Mouse (Mus musculus) cerebellum, postnatal 14 days (tissue): ENCODE data around the gene Extl1.
A peak's percentile ranks its signal among the peaks of the same experiment; 100 is the strongest.
"Not testable (repeated sequence)": the region's sequence is repeated elsewhere in the genome, so short reads cannot be mapped to it uniquely, and the experiment has no call there.

Source experiments
- DNase-seq, 2 experiments: peaks; one replicate each; pipeline ENCODE4 v3.0.0; 2021; ENCODE audit warnings: mixed read lengths in 2 of 2

Gene Extl1

DNA sequence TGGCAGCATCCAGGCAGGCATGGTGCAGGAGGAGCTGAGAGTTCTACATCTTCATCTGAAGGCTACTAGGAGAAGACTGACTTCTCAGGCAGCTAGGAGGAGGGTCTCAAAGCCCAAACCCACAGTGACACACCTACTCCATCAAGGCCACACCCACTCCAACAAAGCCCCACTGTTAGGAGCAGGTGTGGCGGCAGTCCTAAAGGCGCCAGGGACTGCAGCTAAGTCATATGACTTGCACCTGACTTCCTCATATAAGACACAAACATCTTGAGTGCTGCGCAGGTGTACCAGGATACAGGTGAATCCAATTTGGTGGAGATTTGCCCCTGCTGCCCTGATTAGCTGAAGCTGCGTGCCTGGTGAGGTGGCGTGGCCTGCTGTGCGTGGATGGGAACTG lies at the start of gene Extl1:
Gene Extl1, minus strand, starts transcription at position 101 of the 400 bp plus-strand sequence.
- DNase-seq: not testable (repeated sequence)

DNA sequence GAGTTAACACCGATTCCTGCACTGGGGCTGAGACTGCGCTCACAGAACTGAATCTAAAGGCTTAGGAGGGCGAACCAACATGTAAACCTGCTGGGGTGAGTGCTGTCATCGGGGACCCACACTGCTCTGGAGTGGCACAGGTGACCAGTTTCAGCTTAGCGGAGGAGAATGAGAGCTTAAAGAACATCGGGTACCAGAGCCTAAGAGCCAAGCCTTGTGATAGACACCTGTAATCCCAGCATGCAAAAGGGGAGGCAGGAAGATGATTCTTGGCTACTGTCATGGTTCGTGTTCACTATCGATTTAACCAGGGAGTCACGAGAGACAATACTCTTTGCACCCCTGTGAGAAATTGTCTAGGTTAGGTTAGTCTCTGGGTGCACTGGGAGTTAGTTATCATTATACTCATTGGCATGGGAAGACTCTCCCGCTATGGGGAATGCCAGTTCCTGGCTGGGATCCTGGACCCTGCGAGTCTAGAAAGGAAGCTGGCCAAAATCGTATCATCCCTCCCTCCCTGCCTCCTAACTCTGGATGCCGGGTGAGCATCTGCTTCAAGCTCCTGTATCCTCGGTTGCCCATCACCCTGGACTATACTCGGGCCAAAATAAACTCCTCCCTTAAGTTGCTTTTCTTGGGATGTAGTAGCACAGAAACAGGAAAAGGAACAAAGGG lies 49.2 kb upstream of the Extl1 start:
- DNase-seq: peak; percentile 82 to 84

- DNase-seq: peak; percentile 87 to 88
Observed at GRCm38 (mm10) chr4:134430381-134431004, 46.8 kb upstream of the Extl1 start.

GRCm38 (mm10) chr4:134425088-134425487 lies 41.4 kb upstream of the Extl1 start:
- DNase-seq: no peak

- DNase-seq: no peak
Observed at GRCm38 (mm10) chr4:134423949-134424348, 40.3 kb upstream of the Extl1 start.

- no peak for DNase-seq
Observed at GRCm38 (mm10) chr4:134421971-134422370, 38.3 kb upstream of the Extl1 start.

DNA sequence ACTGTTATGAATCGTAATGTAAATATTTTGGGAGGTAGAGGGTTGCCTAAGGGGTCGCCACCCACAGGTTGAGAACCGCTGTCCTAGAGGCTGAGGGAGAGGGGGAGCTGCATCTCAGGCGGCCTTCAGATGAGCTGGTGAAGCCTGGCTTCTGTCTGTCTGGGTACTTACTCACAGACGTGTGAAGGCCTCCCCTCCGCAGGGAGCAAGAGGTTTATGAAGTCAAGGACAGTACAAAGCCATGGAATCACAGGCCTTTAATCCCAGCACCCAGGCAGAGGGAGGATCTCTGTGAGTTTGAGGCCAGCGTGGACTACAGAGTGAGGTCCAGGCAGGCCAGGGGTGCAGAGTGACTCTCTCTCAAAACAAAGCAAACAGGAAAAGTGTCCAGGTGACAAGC lies 33.5 kb upstream of the Extl1 start:
- no peak for DNase-seq

DNA sequence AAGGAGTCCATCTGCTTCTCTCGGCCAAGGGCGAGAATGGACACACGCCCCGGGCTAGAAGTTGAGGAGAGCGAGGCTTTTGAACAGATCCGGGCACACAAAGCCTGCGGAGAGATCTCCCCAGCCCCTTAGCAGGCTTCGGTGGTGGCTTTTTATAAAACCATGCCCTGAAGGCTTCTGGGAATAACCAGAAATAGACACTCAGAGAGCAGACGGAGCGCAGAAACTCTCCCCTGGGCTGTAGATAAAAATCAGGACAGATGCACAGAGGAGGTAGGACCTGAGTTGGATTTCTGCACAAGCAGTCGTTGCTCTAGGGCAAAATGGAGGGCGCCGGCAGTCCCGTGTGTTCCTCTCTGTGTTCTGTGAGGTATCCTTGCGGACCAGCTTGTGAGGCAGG lies 33.0 kb upstream of the Extl1 start:
- DNase-seq: no peak

DNA sequence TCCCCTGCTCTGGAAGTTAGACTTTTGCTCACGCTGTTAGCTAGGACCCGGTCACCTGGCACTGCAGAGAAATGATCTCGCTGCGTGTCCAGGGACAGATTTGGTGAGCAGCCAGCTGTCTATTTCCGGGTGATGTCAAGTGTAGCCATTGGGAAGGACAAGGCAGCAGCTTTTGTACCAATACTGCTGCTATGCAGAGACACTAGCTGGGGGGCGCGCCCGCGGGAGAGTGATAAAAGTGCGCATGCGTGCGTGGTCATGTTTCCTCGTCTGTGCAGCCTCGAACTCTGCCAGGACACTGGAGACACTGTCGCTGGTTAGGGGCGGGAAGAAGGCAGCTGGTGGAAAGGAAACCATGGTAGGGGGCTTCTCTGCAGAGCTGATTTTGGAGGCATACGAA lies 32.5 kb upstream of the Extl1 start:
- DNase-seq: peak; percentile 46 to 61

DNA sequence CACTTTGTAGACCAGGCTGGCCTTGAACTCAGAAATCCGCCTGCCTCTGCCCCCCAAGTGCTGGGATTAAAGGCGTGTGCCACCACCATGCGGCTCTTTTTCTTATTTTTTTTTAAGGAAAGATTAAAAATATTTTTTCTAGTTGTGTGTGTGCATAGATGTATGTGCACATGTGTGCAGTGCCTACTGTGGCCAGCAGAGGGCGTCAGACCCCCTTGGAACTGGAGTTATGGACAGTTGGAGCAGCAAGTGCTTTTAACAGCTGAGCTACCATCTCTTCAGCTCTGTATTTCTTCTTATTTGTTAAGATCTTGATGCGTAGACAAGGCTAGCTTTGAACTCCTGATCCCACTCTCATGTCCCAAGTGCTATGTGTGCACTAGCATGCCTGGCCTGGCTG lies 25.6 kb upstream of the Extl1 start:
- peak; percentile 36 to 78 for DNase-seq

DNA sequence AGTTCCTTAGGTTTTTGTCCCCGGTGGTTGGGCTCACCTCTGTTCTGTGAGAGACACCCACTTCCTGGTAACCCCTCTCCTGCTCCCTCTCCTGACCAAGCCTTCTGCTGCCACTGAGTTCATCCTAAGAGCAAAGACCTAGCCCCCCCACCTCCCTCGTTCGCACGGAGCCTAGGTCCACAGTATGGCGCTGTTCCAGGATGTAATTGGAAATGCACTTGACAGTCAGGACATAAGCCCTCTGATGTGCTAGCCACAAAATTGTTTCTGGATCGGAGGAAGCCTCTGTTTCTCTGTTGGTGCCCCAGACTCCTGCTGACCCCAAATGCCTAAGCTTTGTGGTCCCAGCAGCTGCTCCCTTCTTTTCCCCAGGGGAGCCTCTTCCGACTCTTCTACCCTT lies 20.1 kb upstream of the Extl1 start:
- peak in 1 of 2 experiments; percentile 31 for DNase-seq

DNA sequence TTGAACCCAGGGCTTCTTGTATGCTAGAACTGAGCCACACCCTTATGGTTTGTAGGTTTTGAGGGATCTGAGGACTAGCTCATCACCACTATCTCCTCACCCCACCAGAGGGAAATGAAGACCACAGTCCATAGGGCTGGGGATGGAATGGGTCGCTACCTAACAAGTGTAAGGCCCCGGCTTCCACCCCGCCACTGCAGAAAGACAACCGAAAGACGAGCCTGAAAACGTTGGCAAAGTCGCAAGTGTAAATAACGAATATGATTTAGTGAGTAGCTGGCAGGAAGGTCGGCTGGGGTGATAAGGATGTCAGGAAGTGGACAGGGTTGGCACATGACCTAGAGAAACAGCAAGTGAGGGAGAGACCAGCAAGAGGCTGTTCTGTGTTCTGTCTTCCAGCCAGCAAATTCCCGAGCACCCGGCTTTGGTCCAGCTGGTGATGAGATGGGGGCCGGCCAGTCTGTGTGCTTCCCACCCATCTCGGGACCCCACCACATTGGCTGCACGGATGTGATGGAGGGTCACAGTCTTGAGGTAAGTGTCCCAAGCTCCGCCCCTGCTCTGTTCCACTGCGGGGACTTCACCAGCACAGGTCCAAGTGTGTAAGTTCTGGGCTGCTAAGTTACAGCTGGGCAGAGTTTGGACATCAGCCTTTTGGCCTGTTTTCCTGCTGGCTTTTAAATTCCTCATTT lies 19.1 kb upstream of the Extl1 start:
- peak; percentile 60 to 69 for DNase-seq

- no peak for DNase-seq
Observed at GRCm38 (mm10) chr4:134401856-134402570, 18.4 kb upstream of the Extl1 start.

DNA sequence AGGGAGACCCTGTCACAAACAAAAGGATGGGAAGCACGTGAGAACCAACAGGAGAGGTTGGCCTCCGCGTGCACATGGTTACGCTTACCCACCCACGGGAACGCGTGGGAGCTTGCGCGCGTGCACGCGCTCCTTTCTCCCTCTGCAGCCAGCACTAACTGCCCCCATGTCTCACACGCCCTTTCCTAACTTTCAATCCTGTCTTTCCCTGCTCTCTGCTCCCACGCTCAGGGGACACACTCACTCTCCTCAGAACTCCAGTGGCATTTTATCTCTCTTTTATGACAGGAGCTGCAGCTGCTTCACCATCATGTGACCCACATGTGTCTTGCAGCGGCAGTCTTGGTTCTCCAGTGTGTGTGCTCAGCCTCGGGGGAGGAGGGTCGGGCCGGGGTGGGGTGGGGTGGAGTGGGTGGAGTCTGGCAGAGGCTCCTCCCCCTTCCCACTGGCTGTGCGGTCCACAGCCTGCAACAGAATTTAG lies 17.6 kb upstream of the Extl1 start:
- DNase-seq: peak; percentile 30 to 38

GRCm38 (mm10) chr4:134400206-134400605 lies 16.6 kb upstream of the Extl1 start:
- DNase-seq: no peak

DNA sequence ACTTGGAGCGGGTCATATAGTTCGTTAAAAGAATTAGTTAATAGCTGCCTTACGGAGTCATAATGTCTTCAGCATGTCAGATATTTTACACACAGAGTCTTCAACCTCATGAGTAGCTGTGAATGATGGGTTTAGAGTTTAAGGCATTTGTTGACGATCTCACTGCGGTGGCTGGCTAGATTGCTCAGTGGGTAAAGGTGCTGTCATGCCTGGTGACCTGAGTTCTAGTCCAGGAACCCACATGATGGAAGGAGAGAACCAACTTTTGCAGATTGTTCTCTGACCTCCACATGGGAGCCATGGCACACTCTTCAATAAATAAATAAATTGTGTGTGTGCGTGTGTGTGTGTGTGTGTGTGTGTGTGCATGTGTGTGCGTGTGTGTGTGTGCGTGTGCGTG lies 14.1 kb upstream of the Extl1 start:
- no peak for DNase-seq

GRCm38 (mm10) chr4:134397121-134397520 lies 13.5 kb upstream of the Extl1 start:
- peak; percentile 71 to 76 for DNase-seq

DNA sequence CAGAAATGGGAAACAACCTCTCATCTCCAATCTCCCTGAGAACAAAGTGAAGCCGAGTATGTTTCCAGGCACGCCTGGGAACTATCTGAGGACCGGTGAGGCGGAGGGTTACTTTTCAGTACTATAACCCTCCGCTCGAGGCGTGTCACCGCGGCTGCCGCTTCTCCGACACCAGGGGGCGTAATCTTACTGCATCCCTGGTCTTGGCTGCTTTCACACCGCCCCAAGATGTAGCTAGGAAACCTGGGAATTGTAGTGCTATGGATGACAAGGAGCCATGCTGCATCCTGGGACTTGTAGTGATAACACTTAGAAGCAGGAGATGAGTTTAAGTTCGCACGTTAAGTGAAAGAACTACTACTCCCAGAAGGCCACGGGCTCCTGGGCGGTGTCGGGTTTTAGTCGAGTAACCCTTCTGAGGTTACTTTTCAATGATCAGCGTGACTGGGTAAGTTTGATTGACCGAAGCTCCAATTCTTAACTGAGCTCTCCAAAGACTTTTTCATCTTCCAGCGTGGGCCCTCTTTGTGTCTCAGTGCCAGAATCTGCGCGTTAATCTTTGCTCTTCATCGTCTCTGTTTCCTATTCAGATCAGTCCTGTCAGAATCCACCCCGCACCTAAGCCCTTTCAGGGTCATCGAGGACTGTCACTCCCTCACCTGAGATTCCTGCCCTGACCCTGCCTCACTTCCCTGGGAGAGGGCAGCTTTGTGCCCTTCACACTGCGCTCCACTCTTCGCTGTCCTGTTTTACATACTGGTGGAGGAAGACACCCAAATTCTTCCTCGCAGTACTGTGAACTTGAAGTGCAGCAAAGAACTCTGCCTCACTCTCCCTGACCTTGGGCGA lies 12.6 kb upstream of the Extl1 start, which contains the start of gene Pafah2:
Gene Pafah2, plus strand, starts transcription at position 344 of the 849 bp plus-strand sequence.
- peak; percentile 95 to 96 for DNase-seq

DNA sequence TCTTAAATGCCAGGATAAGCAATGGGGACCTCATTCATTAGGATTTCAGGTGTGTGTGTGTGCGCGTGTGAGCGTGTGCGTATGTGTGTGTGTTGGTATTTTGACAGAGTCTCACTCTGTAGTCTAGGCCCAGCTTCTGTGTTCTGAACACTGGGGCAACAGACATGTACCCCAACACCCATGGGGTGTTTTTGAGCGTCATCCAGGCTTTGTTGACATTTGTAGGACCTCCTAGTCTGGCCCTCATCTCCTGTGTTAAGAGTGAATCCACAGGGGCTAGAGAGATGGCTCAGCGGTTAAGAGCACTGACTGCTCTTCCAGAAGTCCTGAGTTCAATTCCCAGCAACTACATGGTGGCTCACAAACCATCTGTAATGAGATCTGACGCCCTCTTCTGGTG lies 11.5 kb upstream of the Extl1 start:
- DNase-seq: peak; percentile 28 to 31

GRCm38 (mm10) chr4:134393026-134393425 lies 9.4 kb upstream of the Extl1 start:
- peak; percentile 39 to 57 for DNase-seq

GRCm38 (mm10) chr4:134392595-134392994 lies 8.9 kb upstream of the Extl1 start:
- DNase-seq: no peak

- no peak for DNase-seq
Observed at GRCm38 (mm10) chr4:134391636-134392035, 8.0 kb upstream of the Extl1 start.
